Mouse (Mus musculus) urinary bladder, adult 2 months (tissue): ENCODE data around the gene Slc13a5. TPM values are rescaled to one million over a fixed set of nuclear protein-coding genes. Genes with fewer than 3 reads are reported as not detected.

Experiments used
- DNase-seq: peaks from one replicate; pipeline ENCODE4 v3.0.0; 2022; ENCODE audit warnings: low spot score
- polyA plus RNA-seq: library from polyadenylated mRNA; depleted of rRNA; stranded (reverse); fragments of >200 nt; gene quantifications from 2 replicates; pipeline ENCODE4 v1.2.3, GENCODE M21; 2012; rRNA removed

The Slc13a5 gene
- polyA plus RNA-seq, 1 experiment = 0.39 TPM

DNA sequence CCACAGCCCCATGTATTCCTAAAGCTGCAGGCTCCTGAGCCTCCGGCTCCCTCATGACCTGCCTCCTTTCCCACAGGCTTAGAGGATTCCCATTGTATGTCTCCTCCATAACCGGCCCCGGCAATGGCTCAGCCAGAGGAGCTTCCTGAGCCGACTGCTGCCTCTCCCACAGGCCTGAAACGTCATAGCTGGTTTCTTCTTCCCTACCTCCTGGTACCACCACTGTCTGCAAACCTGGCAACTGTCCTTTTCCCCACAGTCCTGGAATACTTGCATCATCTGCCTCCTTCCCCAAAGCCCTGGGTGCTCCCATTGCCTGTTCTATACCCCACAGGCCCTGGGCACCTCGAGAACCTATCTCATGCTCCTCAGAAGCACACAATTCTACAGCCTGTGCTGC lies 61.8 kb downstream of the Slc13a5 start:
- no peak for DNase-seq

GRCm38 (mm10) chr11:72203440-72203839 lies 63.6 kb downstream of the Slc13a5 start:
- DNase-seq = no peak

DNA sequence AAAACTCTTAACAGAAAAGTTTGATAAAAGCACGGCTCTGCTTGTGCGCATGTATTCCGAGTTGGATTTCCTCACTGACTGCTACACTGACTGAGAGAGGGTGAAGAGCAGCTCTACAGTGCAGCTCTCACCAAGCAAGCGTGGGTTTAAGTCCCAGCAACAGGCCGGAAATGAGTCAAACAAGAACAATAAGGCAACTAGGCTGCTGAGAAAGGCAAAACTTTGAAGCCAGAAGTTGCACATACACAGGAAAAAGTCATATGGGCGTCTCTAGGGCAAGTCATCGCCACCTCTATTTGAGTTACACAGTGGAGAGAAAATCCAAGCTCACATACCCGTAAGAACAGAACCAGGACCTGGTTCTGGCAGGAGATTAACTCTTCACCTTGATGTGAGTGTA lies 70.5 kb downstream of the Slc13a5 start:
- DNase-seq = no peak

GRCm38 (mm10) chr11:72194259-72194658 lies 72.8 kb downstream of the Slc13a5 start:
- DNase-seq = no peak

Other genes with a start within 250 kb of the Slc13a5 start
- gene Aipl1, start 229.7 kb downstream of the Slc13a5 start, polyA plus RNA-seq = 0.32 and 0.41 TPM in 2 replicates
- gene Pimreg, start 225.2 kb downstream of the Slc13a5 start, polyA plus RNA-seq = 2.8 and 3.2 TPM in 2 replicates
- 9.6 and 9.9 TPM in 2 replicates for gene Pitpnm3, start 131.4 kb downstream of the Slc13a5 start, polyA plus RNA-seq
- 0.43 and 0.84 TPM in 2 replicates for gene Gm43951, start 60.4 kb downstream of the Slc13a5 start, polyA plus RNA-seq
- 10.7 and 10.8 TPM in 2 replicates for gene 4933427D14Rik, start 59.8 kb downstream of the Slc13a5 start, polyA plus RNA-seq
- gene Txndc17, start 59.7 kb downstream of the Slc13a5 start, polyA plus RNA-seq = 146 and 164 TPM in 2 replicates
- gene Med31, start 51.6 kb downstream of the Slc13a5 start, polyA plus RNA-seq = 17.7 and 25.5 TPM in 2 replicates
- 34.1 and 37.8 TPM in 2 replicates for gene Xaf1, start 34.4 kb upstream of the Slc13a5 start, polyA plus RNA-seq
- 0.07 and 0.10 TPM in 2 replicates for gene Fbxo39, start 47.2 kb upstream of the Slc13a5 start, polyA plus RNA-seq
- gene Tekt1, start 95.2 kb upstream of the Slc13a5 start, polyA plus RNA-seq = 0.09 and 0.17 TPM in 2 replicates
- gene Smtnl2, start 144.5 kb upstream of the Slc13a5 start, polyA plus RNA-seq = 5.3 and 6.7 TPM in 2 replicates
- gene Ggt6, start 168.3 kb upstream of the Slc13a5 start, polyA plus RNA-seq = 3.6 and 3.7 TPM in 2 replicates
- 55.1 and 75.5 TPM in 2 replicates for gene Mybbp1a, start 174.1 kb upstream of the Slc13a5 start, polyA plus RNA-seq
- 17.9 and 20.1 TPM in 2 replicates for gene Spns2, start 222.7 kb upstream of the Slc13a5 start, polyA plus RNA-seq